Mouse (Mus musculus): ENCODE measurements at regions not wholly inside any gene's neighbourhood (a gene's known extent, or its start where the extent isn't known, plus 50 kb on each side); places are given as distances from the start of the nearest gene placed in this dataset.

DNA sequence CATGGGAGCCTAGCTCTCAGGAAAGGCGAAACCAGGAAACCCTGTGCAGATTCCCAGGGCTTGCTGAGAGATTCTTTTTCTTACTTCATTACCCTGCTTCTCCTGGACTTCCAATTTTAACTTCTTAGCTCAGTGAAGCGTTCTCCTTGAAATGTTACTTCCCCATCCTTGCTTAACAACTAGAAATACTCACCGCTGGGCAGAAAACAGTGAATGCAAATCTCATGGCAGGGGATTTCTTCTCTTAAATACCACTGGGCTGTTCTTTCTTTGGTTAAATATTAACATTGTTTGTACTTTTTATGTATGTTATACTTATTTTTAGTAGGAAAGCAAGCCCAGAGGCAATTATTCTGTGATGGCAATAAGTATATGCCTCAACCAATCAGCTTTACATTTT, 151.0 kb upstream of the Gdf10 start:
- TF ChIP-seq POLR2A (IDR thresholded peaks at IDR 0.05; ENCODE audit: borderline replicate concordance, control insufficient read depth, low read depth, low read length) (no peak), CTCF (IDR thresholded peaks at IDR 0.05; ENCODE audit: control insufficient read depth, insufficient read depth, low read length) (no peak)

All from bone marrow, adult 2 months (tissue).